Mouse (Mus musculus) heart, postnatal 0 days (tissue): ENCODE measurements at regions not wholly inside any gene's neighbourhood (a gene's known extent, or its start where the extent isn't known, plus 50 kb on each side); places are given as distances from the start of the nearest gene placed in this dataset.

Source experiments
- CTCF ChIP-seq: IDR thresholded peaks from 2 replicates; pipeline ENCODE4 v1.5.1; 2016; ENCODE audit warnings: antibody characterized with exemption, control low read depth, low read depth
- EP300 ChIP-seq: IDR thresholded peaks from 2 replicates; pipeline ENCODE4 v1.6.1; 2016; ENCODE audit warnings: antibody characterized with exemption, low read depth

GRCm38 (mm10) chr3:39424778-39425642 is 538.3 kb downstream of the Fat4 start:
- no peak for TF ChIP-seq EP300
- TF ChIP-seq CTCF, result no peak
